Mouse (Mus musculus) intestine, postnatal 0 days (tissue): ENCODE measurements around the gene Kars. TPM values are rescaled to one million over a fixed set of nuclear protein-coding genes. Genes with fewer than 3 reads are reported as not detected.

Experiments used
- ATAC-seq: fragments of 200-750 bp; cut with Nextera tagmentation; 2 replicates; pipeline ENCODE4 v1.8.0; 2017; ENCODE audit warnings: mild to moderate bottlenecking, moderate TSS enrichment, moderate library complexity
- H3K27ac ChIP-seq: fragments of 300-500 bp; sonication (generic); 2 replicates; pipeline ENCODE4 v1.5.1; 2014; ENCODE audit warnings: mild to moderate bottlenecking, low read depth, low read length, moderate library complexity
- H3K27me3 ChIP-seq: fragments of 300-500 bp; sonication (generic); replicated peaks from 2 replicates; pipeline ENCODE4 v1.6.1; 2014; ENCODE audit warnings: low read length, mixed read lengths; ENCODE audit not compliant: control insufficient read depth, insufficient read depth
- H3K36me3 ChIP-seq: fragments of 300-500 bp; sonication (generic); 2 replicates; pipeline ENCODE4 v1.6.1; 2014; ENCODE audit warnings: mild to moderate bottlenecking, moderate library complexity; ENCODE audit not compliant: control insufficient read depth, insufficient read depth
- H3K4me1 ChIP-seq: fragments of 300-500 bp; sonication (generic); replicated peaks from 2 replicates; pipeline ENCODE4 v1.6.1; 2014; ENCODE audit warnings: antibody characterized with exemption, low read length, mixed read lengths; ENCODE audit not compliant: control insufficient read depth, insufficient read depth
- H3K4me2 ChIP-seq: fragments of 300-500 bp; sonication (generic); replicated peaks from 2 replicates; pipeline ENCODE4 v1.6.1; 2014; ENCODE audit warnings: low read depth, mild to moderate bottlenecking, moderate library complexity
- H3K4me3 ChIP-seq: fragments of 300-500 bp; sonication (generic); 2 replicates; pipeline ENCODE4 v1.5.1; 2014; ENCODE audit warnings: low read depth, low read length
- H3K9ac ChIP-seq: fragments of 300-500 bp; sonication (generic); 2 replicates; pipeline ENCODE4 v1.6.1; 2014; ENCODE audit warnings: mild to moderate bottlenecking, low read depth, low read length
- H3K9me3 ChIP-seq: fragments of 300-500 bp; sonication (generic); 2 replicates; pipeline ENCODE4 v1.6.1; 2016; ENCODE audit warnings: mixed run types; ENCODE audit not compliant: control insufficient read depth
- CTCF ChIP-seq: sonication (generic); IDR thresholded peaks from 2 replicates; pipeline ENCODE4 v1.5.1; 2016; ENCODE audit warnings: low read depth, mild to moderate bottlenecking, control low read depth, antibody characterized with exemption, moderate library complexity
- WGBS: fragments of 180-500 bp; shearing (Covaris S2); extraction: QIAGEN DNeasy Blood & Tissue Kit; methylation state at CpG from one replicate; pipeline ENCODE4 v1.1.7; 2014; 5-methylcytosine and 5-hydroxymethylcytosine counted together
- polyA plus RNA-seq: library from polyadenylated mRNA; unstranded; fragments of >200 nt; fragmentation: Nextera tagmentation; extraction: Ambion mirVana; gene quantifications from 2 replicates; pipeline ENCODE4 v1.2.1, GENCODE M21; 2015

The Kars gene
- polyA plus RNA-seq, 1 experiment from 2014 or later: 63.7 TPM

GRCm38 (mm10) chr8:111992013-111992702 lies 19.0 kb downstream of the Kars start, which contains the start of gene Adat1:
TSS of gene Adat1 (minus strand) at chr8:111992302.
- peak within 1 kb of the TSS; percentile 93 for H3K4me2 ChIP-seq
- H3K27ac ChIP-seq: no peak within 1 kb of the TSS
- peaks cover 46% of the 10 kb centered on the region for H3K36me3 ChIP-seq
- H3K9me3 ChIP-seq: no peaks in the 10 kb centered on the region
- H3K9ac ChIP-seq: peak within 1 kb of the TSS; percentile 57
- H3K27me3 ChIP-seq: no peaks in the 10 kb centered on the region
- TF ChIP-seq CTCF: peak; percentile 36; the same call in 1 of the 2 replicates
- 0 out of 2 replicates have a peak, but pooled peaks cover 2% of the 10 kb centered on the region for H3K4me1 ChIP-seq
- H3K4me3 ChIP-seq: peak within 1 kb of the TSS; percentile 81
- peak; percentile 90 for ATAC-seq
- 4% methylated on average over 33 of the region's 33 CpGs for WGBS

GRCm38 (mm10) chr8:111991278-111991677 lies 19.8 kb downstream of the Kars start:
- Histone ChIP-seq H3K9ac (peak overlapping the region; percentile 57), H3K27ac (no peak overlapping the region), H3K9me3 (no peaks in the 10 kb centered on the region), H3K27me3 (no peaks in the 10 kb centered on the region), H3K4me3 (peak overlapping the region; percentile 81), H3K36me3 (peaks cover 42% of the 10 kb centered on the region), H3K4me2 (peak overlapping the region; percentile 93), H3K4me1 (0 out of 2 replicates have a peak, but pooled peaks cover 2% of the 10 kb centered on the region)
- no peak for ATAC-seq
- no peak for TF ChIP-seq CTCF
- 49% methylated on average over 8 of the region's 8 CpGs for WGBS

DNA sequence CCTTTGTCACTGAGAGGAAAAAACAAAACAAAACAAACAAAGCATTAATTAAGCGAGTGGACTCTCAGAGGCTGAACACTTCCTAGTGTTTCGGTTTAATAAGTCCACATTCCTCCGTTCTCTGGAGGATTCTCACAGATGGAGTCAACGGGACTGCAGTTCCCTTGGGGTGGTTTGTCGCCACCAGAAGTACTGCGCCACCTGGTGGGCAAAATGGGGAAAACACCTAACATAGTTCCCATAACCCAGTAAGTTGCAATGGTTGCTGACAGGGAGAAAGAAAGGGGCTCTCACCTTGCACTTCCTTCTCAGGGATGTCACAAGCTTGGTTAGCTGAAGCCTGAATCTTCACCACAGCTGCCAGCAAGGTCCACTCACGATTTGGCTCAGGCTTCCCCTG lies 21.2 kb downstream of the Kars start:
- Histone ChIP-seq H3K4me2 (0 out of 2 replicates have a peak overlapping the region, but pooled peaks have one; percentile 21), H3K36me3 (peaks cover 29% of the 10 kb centered on the region), H3K27me3 (no peaks in the 10 kb centered on the region), H3K9ac (no peak overlapping the region), H3K4me3 (no peak overlapping the region), H3K27ac (no peak overlapping the region), H3K4me1 (0 out of 2 replicates have a peak, but pooled peaks cover 2% of the 10 kb centered on the region), H3K9me3 (no peaks in the 10 kb centered on the region)
- ATAC-seq: peak; percentile 39; the same call in 1 of the 2 replicates
- peak; percentile 95 for TF ChIP-seq CTCF
- 10% methylated on average over 7 of the region's 7 CpGs for WGBS

GRCm38 (mm10) chr8:111984511-111984910 lies 26.6 kb downstream of the Kars start:
- no peak overlapping the region for H3K4me2 ChIP-seq
- TF ChIP-seq CTCF: no peak
- no peaks in the 10 kb centered on the region for H3K27me3 ChIP-seq
- ATAC-seq: no peak
- no peak overlapping the region for H3K27ac ChIP-seq
- no peak overlapping the region for H3K9ac ChIP-seq
- no peaks in the 10 kb centered on the region for H3K9me3 ChIP-seq
- WGBS: 68% methylated on average over 10 of the region's 10 CpGs
- no peak overlapping the region for H3K4me3 ChIP-seq
- peaks cover 24% of the 10 kb centered on the region for H3K36me3 ChIP-seq
- no peaks in the 10 kb centered on the region for H3K4me1 ChIP-seq

DNA sequence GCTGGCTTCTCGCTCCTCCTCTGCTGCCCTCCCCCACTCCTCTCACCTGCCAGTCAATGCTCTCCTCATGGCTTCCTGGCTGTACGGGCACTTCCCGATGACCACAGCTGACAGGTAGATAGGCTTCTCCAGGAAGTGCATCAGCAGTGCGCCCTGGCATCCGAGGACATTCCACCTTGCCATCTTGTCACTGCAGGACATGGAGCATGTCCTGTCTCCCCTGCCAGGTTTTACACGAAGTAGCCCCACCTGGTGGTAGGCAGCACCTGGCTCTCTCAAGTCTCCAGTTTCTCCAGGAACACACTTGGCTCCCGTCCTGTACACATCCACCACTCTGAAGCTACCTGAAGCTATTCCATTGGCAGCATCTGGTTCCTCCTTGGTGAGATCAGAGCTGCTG lies 29.0 kb downstream of the Kars start:
- WGBS: 70% methylated on average over 7 of the region's 7 CpGs
- H3K4me2 ChIP-seq: no peak overlapping the region
- no peaks in the 10 kb centered on the region for H3K9me3 ChIP-seq
- no peak overlapping the region for H3K27ac ChIP-seq
- no peaks in the 10 kb centered on the region for H3K4me1 ChIP-seq
- peaks cover 23% of the 10 kb centered on the region; the same call in 1 of the 2 replicates for H3K36me3 ChIP-seq
- no peak for ATAC-seq
- H3K4me3 ChIP-seq: no peak overlapping the region
- TF ChIP-seq CTCF: peak; percentile 66
- H3K27me3 ChIP-seq: no peaks in the 10 kb centered on the region
- H3K9ac ChIP-seq: no peak overlapping the region

GRCm38 (mm10) chr8:111978147-111978546 lies 33.0 kb downstream of the Kars start:
- Histone ChIP-seq H3K9me3 (no peaks in the 10 kb centered on the region), H3K4me1 (no peaks in the 10 kb centered on the region), H3K4me3 (no peak overlapping the region), H3K36me3 (peaks cover 24% of the 10 kb centered on the region; the same call in 1 of the 2 replicates), H3K27me3 (no peaks in the 10 kb centered on the region), H3K4me2 (no peak overlapping the region), H3K27ac (no peak overlapping the region), H3K9ac (no peak overlapping the region)
- no peak for TF ChIP-seq CTCF
- WGBS: 59% methylated on average over 10 of the region's 10 CpGs
- ATAC-seq: no peak
